Mouse (Mus musculus) lung, embryonic 16.5 days (tissue): ENCODE results near the gene Zfp362. TPM values are rescaled to one million over a fixed set of nuclear protein-coding genes. Genes with fewer than 3 reads are reported as not detected.

Experiments
- ATAC-seq: fragments of 200-750 bp; cut with Nextera tagmentation; 2 replicates; pipeline ENCODE4 v1.8.0; 2017; ENCODE audit warnings: low read depth, mild to moderate bottlenecking, moderate library complexity
- H3K27ac ChIP-seq: fragments of 300-500 bp; sonication (generic); 2 replicates; pipeline ENCODE4 v1.5.1; 2014; ENCODE audit warnings: mild to moderate bottlenecking, control low read depth, low read length
- H3K27me3 ChIP-seq: fragments of 300-500 bp; sonication (generic); 2 replicates; pipeline ENCODE4 v1.6.1; 2014; ENCODE audit warnings: low read depth, low read length, mixed read lengths; ENCODE audit not compliant: control insufficient read depth, insufficient read depth
- H3K36me3 ChIP-seq: fragments of 300-500 bp; sonication (generic); 2 replicates; pipeline ENCODE4 v1.6.1; 2014; ENCODE audit warnings: low read length; ENCODE audit not compliant: control insufficient read depth, insufficient read depth
- H3K4me1 ChIP-seq: fragments of 300-500 bp; sonication (generic); replicated peaks from 2 replicates; pipeline ENCODE4 v1.6.1; 2014; ENCODE audit warnings: low read length, mixed read lengths; ENCODE audit not compliant: control insufficient read depth, insufficient read depth
- H3K4me2 ChIP-seq: fragments of 300-500 bp; sonication (generic); 2 replicates; pipeline ENCODE4 v1.6.1; 2014; ENCODE audit warnings: low read depth, low read length, control low read depth
- H3K4me3 ChIP-seq: fragments of 300-500 bp; sonication (generic); 2 replicates; pipeline ENCODE4 v1.5.1; 2014; ENCODE audit warnings: mild to moderate bottlenecking, low read length, control low read depth
- H3K9ac ChIP-seq: fragments of 300-500 bp; sonication (generic); 2 replicates; pipeline ENCODE4 v1.6.1; 2014; ENCODE audit warnings: low read length, control low read depth
- H3K9me3 ChIP-seq: fragments of 300-500 bp; sonication (generic); 2 replicates; pipeline ENCODE4 v1.6.1; 2016; ENCODE audit warnings: low read length; ENCODE audit not compliant: control insufficient read depth
- WGBS: fragments of 180-500 bp; shearing (Covaris S2); extraction: QIAGEN DNeasy Blood & Tissue Kit; methylation state at CpG from one replicate; pipeline ENCODE4 v1.1.7; 2014; 5-methylcytosine and 5-hydroxymethylcytosine counted together
- polyA plus RNA-seq: library from polyadenylated mRNA; unstranded; fragments of >200 nt; fragmentation: Nextera tagmentation; extraction: Ambion mirVana; gene quantifications from 2 replicates; pipeline ENCODE4 v1.2.1, GENCODE M21; 2015

Zfp362 gene
- polyA plus RNA-seq, 1 experiment from 2014 or later = 33.6 TPM

GRCm38 (mm10) chr4:128729709-128730037, 76.2 kb downstream of the Zfp362 start:
- peak overlapping the region; percentile 91 for H3K27ac ChIP-seq
- H3K9ac ChIP-seq = peak overlapping the region; percentile 98
- 2% methylated on average over 5 of the region's 5 CpGs for WGBS
- peaks cover 55% of the 10 kb centered on the region for H3K4me1 ChIP-seq
- H3K4me2 ChIP-seq = peak overlapping the region; percentile 66
- no peak for ATAC-seq
- no peaks in the 10 kb centered on the region for H3K9me3 ChIP-seq
- peak overlapping the region; percentile 93 for H3K4me3 ChIP-seq
- no peaks in the 10 kb centered on the region; the same call in 1 of the 2 replicates for H3K36me3 ChIP-seq
- H3K27me3 ChIP-seq = no peaks in the 10 kb centered on the region

DNA sequence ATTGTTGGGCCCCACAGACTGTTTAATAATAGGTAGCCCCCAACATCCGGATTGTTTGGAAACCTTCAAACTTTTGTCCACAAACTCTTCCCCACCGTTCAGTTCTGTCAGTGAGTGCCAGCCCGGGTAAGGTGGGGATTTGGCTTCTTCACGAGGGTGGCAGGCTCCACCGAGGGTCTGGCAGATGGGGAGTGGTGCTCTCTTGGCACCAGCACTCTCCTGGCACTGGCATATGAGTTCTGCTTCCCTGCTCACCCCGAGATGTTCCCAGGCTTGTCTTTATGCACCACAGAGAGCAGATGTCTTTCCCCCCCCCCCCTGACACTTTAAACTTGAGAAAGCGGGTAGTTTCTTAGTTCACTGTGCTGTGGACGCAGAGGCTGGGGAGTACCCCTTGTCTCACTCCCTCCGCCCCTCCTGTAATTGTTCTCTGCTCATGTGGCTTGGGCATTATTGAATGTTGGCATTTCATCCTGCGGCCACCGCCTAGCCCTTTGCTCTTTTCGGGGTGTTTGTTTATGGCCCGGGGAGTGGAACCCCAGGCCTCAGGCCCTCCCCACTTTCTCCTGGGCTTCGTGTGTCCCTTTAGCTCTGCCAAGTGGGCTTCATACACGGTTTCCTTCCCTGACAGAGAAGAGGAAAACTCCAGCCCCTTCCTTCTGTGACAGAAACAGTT, 76.7 kb downstream of the Zfp362 start:
- Histone ChIP-seq H3K9ac (peak overlapping the region; percentile 98), H3K9me3 (no peaks in the 10 kb centered on the region), H3K4me3 (peak overlapping the region; percentile 93), H3K4me2 (peak overlapping the region; percentile 66), H3K27me3 (no peaks in the 10 kb centered on the region), H3K36me3 (no peaks in the 10 kb centered on the region; the same call in 1 of the 2 replicates), H3K27ac (peak overlapping the region; percentile 91), H3K4me1 (peaks cover 51% of the 10 kb centered on the region)
- WGBS = 3% methylated on average over 15 of the region's 15 CpGs
- ATAC-seq = no peak

DNA sequence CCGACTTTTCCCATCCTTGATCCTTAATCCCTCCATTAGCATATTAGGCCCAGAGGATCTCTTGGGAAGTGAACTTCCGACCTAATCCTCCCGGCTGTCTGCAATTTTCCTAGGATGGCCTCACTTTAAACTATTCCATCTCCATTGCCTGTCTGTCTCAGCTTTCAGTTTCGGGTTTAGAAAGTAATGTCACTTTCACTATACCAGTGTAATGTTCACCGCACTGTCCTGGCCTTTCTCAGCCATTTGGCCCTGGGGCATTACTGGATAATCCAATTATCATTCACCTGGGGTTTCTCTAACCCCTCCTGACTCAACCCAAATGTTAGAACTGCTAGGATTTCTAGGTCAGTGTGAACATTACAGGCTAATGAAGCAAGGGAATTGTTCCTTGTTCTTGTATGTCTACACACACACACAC, 77.4 kb downstream of the Zfp362 start:
- WGBS = under 1% methylated on average over 5 of the region's 5 CpGs
- peak overlapping the region; percentile 98 for H3K9ac ChIP-seq
- peak overlapping the region; percentile 91 for H3K27ac ChIP-seq
- no peak for ATAC-seq
- H3K4me2 ChIP-seq = peak overlapping the region; percentile 66
- peak overlapping the region; percentile 93 for H3K4me3 ChIP-seq
- H3K36me3 ChIP-seq = no peaks in the 10 kb centered on the region; the same call in 1 of the 2 replicates
- no peaks in the 10 kb centered on the region for H3K9me3 ChIP-seq
- no peaks in the 10 kb centered on the region for H3K27me3 ChIP-seq
- peaks cover 46% of the 10 kb centered on the region for H3K4me1 ChIP-seq

DNA sequence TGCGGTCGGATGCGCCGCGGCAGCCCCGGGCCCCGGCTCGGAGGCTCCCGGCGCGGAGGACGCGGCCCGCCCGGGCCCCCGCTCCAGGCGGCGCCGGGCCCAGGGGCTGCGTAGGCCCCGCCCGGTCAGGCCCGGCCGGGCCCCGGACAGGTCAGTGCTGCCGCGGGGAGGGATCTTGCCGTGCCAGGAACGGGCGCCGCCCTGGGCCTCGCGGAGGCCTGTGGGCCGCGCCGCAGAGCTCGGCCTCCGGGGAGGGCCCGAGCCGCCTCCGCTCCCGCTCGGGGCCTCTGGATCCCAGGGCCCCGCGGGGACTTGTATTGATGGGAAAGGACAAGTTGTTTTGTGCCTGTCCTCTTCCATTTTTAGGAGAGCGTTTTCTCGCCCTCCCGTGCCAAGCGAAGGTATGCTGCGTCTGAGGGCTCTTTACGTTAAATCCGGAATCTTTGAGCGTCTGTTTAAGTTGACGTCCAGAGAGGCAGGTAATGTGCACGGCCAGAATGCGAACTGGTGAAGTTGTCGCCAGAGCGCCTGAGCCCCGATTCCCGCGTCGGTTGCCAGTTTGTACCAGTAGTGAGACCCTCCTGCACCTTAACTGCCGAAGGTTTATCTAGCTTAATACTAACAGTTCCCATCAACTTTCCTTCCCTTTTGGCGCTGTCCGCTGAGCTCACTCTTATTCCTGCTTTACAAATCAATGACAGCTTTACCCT, 78.0 kb downstream of the Zfp362 start:
- peaks cover 40% of the 10 kb centered on the region for H3K4me1 ChIP-seq
- under 1% methylated on average over 46 of the region's 65 CpGs for WGBS
- H3K9me3 ChIP-seq = no peaks in the 10 kb centered on the region
- ATAC-seq = peak; percentile 80
- H3K9ac ChIP-seq = peak overlapping the region; percentile 98
- peak overlapping the region; percentile 66 for H3K4me2 ChIP-seq
- peak overlapping the region; percentile 91 for H3K27ac ChIP-seq
- no peaks in the 10 kb centered on the region; the same call in 1 of the 2 replicates for H3K36me3 ChIP-seq
- H3K27me3 ChIP-seq = no peaks in the 10 kb centered on the region
- H3K4me3 ChIP-seq = peak overlapping the region; percentile 93

GRCm38 (mm10) chr4:128727019-128727720, 78.7 kb downstream of the Zfp362 start:
- peak overlapping the region; percentile 69 for H3K4me2 ChIP-seq
- no peaks in the 10 kb centered on the region; the same call in 1 of the 2 replicates for H3K36me3 ChIP-seq
- H3K27ac ChIP-seq = peak overlapping the region; percentile 91
- 4% methylated on average over 42 of the region's 68 CpGs for WGBS
- H3K4me1 ChIP-seq = peaks cover 34% of the 10 kb centered on the region
- peak; percentile 93 for ATAC-seq
- H3K27me3 ChIP-seq = no peaks in the 10 kb centered on the region
- no peaks in the 10 kb centered on the region for H3K9me3 ChIP-seq
- peak overlapping the region; percentile 98 for H3K9ac ChIP-seq
- H3K4me3 ChIP-seq = peak overlapping the region; percentile 93

GRCm38 (mm10) chr4:128724059-128724458, 81.8 kb downstream of the Zfp362 start:
- WGBS = 60% methylated on average over 7 of the region's 7 CpGs
- peak overlapping the region; percentile 12; the same call in 1 of the 2 replicates for H3K27ac ChIP-seq
- no peak for ATAC-seq

GRCm38 (mm10) chr4:128723431-128723830, 82.4 kb downstream of the Zfp362 start:
- H3K4me2 ChIP-seq = no peak overlapping the region
- H3K27ac ChIP-seq = no peak overlapping the region
- ATAC-seq = no peak
- H3K9me3 ChIP-seq = no peaks in the 10 kb centered on the region
- no peak overlapping the region for H3K4me3 ChIP-seq
- no peak overlapping the region for H3K9ac ChIP-seq
- WGBS = 84% methylated on average over 13 of the region's 13 CpGs
- H3K27me3 ChIP-seq = no peaks in the 10 kb centered on the region
- H3K4me1 ChIP-seq = peaks cover 32% of the 10 kb centered on the region
- no peaks in the 10 kb centered on the region for H3K36me3 ChIP-seq

More at GRCm38 (mm10) chr4:128724059-128724458, 81.8 kb downstream of the Zfp362 start:
- H3K4me2 ChIP-seq = no peak overlapping the region
- H3K4me1 ChIP-seq = peaks cover 31% of the 10 kb centered on the region
- no peak overlapping the region for H3K4me3 ChIP-seq
- no peaks in the 10 kb centered on the region for H3K27me3 ChIP-seq
- H3K9ac ChIP-seq = no peak overlapping the region; the same call in 1 of the 2 replicates
- no peaks in the 10 kb centered on the region for H3K36me3 ChIP-seq
- no peaks in the 10 kb centered on the region for H3K9me3 ChIP-seq
